Mouse (Mus musculus) limb, embryonic 11.5 days (tissue): ENCODE results near the gene Tmem63b. TPM values are rescaled to one million over a fixed set of nuclear protein-coding genes. Genes with fewer than 3 reads are reported as not detected.
A peak's percentile ranks its signal among the peaks of the same experiment; 100 is the strongest.
"Not testable (repeated sequence)": the region's sequence is repeated elsewhere in the genome, so short reads cannot be mapped to it uniquely, and the experiment has no call there.

Experiments used
- ATAC-seq: fragments of 200-750 bp; cut with Nextera tagmentation; 2 replicates; pipeline ENCODE4 v1.8.0; 2017; ENCODE audit warnings: low read depth; ENCODE audit not compliant: insufficient number of reproducible peaks, low FRiP score, low TSS enrichment
- DNase-seq: peaks from one replicate; pipeline ENCODE4 v3.0.0-alpha.2; 2015; ENCODE audit warnings: low spot score
- H3K27ac ChIP-seq: fragments of 300-500 bp; sonication (generic); replicated peaks from 2 replicates; pipeline ENCODE4 v1.5.1; 2014; ENCODE audit warnings: low read depth, mild to moderate bottlenecking, low read length
- H3K27me3 ChIP-seq: fragments of 300-500 bp; sonication (generic); 2 replicates; pipeline ENCODE4 v1.6.1; 2014; ENCODE audit warnings: mild to moderate bottlenecking, low read length, mixed read lengths; ENCODE audit not compliant: control insufficient read depth, insufficient read depth
- H3K36me3 ChIP-seq: fragments of 300-500 bp; sonication (generic); 2 replicates; pipeline ENCODE4 v1.6.1; 2014; ENCODE audit warnings: mild to moderate bottlenecking, low read length, moderate library complexity, mixed read lengths; ENCODE audit not compliant: control insufficient read depth, insufficient read depth
- H3K4me1 ChIP-seq: fragments of 300-500 bp; sonication (generic); 2 replicates; pipeline ENCODE4 v1.6.1; 2014; ENCODE audit warnings: low read length, mixed read lengths; ENCODE audit not compliant: control insufficient read depth, insufficient read depth
- H3K4me2 ChIP-seq: fragments of 300-500 bp; sonication (generic); 2 replicates; pipeline ENCODE4 v1.6.1; 2014; ENCODE audit warnings: low read depth, mild to moderate bottlenecking, moderate library complexity; ENCODE audit not compliant: severe bottlenecking
- H3K4me3 ChIP-seq: fragments of 300-500 bp; sonication (generic); 2 replicates; pipeline ENCODE4 v1.5.1; 2014; ENCODE audit warnings: low read depth, low read length
- H3K9ac ChIP-seq: fragments of 300-500 bp; sonication (generic); 2 replicates; pipeline ENCODE4 v1.6.1; 2014; ENCODE audit warnings: mild to moderate bottlenecking, low read length
- H3K9me3 ChIP-seq: fragments of 300-500 bp; sonication (generic); 2 replicates; pipeline ENCODE4 v1.6.1; 2016; ENCODE audit warnings: low read length; ENCODE audit not compliant: control insufficient read depth
- WGBS: fragments of 180-500 bp; shearing (Covaris S2); extraction: QIAGEN DNeasy Blood & Tissue Kit; methylation state at CpG from one replicate; pipeline ENCODE4 v1.1.7; 2014; 5-methylcytosine and 5-hydroxymethylcytosine counted together
- polyA plus RNA-seq: library from polyadenylated mRNA; unstranded; fragments of >200 nt; fragmentation: Nextera tagmentation; extraction: Ambion mirVana; gene quantifications from 2 replicates; pipeline ENCODE4 v1.2.1, GENCODE M21; 2014

Tmem63b gene
- polyA plus RNA-seq, 1 experiment from 2014 or later: 23.3 TPM

DNA sequence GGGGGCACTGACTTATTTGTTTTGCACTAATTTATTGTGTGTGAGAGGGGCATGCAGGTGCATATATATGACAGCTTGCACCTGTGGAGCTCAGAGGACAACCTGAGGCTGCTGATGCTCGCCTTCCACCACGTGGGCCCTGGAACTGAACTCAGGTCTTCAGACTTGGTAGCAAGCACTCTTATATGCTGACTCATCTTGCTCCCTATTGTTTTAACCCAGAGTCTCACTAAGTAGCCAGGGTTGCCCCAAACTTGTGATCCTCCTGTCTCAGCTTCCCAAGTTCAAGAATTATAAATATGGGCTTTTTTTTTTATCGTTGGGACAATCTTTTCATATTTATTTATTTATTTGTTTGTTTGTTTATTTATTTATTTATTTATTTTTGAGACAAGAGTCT lies 55.7 kb downstream of the Tmem63b start:
- Histone ChIP-seq H3K27me3 (no peaks in the 10 kb centered on the region), H3K36me3 (no peaks in the 10 kb centered on the region), H3K9ac (no peak overlapping the region), H3K4me2 (peak overlapping the region; percentile 64; the same call in 1 of the 2 replicates), H3K4me1 (peaks cover 7% of the 10 kb centered on the region; the same call in 1 of the 2 replicates), H3K27ac (no peak overlapping the region), H3K4me3 (no peak overlapping the region), H3K9me3 (no peaks in the 10 kb centered on the region)
- DNase-seq (no peak), ATAC-seq (no peak)
- 54% methylated on average over 3 of the region's 3 CpGs for WGBS

DNA sequence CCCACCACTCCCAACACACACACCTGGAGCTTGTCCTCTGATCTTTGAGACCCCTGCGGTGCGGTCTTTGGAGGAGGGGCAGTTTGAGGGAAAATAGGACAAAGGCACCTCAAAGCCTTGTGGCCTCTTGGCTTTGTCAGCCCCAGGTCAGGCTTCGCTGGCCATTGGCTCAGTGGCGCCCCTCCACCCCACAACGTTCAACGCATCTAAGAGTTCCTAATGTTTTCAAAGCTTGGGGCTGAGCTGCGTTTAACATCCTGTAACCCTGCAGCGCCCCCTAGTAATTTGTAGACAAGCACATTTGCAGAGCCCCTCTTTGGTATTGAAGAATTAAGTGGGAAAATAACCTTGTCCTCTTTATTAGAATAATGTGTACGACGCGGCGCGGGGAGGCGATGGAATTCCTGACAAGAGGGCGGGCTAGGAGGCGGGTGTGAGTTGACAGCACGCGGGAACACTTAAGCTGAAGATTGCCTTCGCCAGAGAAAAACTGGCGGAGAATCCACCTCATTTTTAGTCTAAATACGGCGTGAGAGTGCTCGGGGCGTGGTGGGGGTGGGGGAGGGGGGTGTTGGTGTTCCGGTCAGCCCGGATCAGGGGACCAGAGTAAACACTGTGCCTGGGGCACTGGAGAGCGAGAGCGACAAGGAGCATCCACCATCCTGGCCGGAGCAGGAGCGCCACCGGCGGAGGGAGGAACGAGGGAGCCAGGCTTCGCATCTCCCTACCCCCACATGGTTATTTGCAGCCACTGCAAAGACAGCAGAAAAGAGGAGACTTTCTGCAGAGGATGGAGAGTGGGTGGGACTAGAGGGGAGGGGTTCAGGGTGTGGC lies 56.6 kb downstream of the Tmem63b start:
- H3K9me3 ChIP-seq: no peaks in the 10 kb centered on the region
- DNase-seq (peak; percentile 72), ATAC-seq (peak; percentile 73; the same call in 1 of the 2 replicates)
- 2% methylated on average over 34 of the region's 34 CpGs for WGBS
- peak overlapping the region; percentile 34 for H3K4me3 ChIP-seq
- no peaks in the 10 kb centered on the region for H3K36me3 ChIP-seq
- peak overlapping the region; percentile 54 for H3K9ac ChIP-seq
- peak overlapping the region; percentile 64 for H3K4me2 ChIP-seq
- H3K27me3 ChIP-seq: no peaks in the 10 kb centered on the region
- H3K4me1 ChIP-seq: peaks cover 7% of the 10 kb centered on the region; the same call in 1 of the 2 replicates
- no peak overlapping the region for H3K27ac ChIP-seq

DNA sequence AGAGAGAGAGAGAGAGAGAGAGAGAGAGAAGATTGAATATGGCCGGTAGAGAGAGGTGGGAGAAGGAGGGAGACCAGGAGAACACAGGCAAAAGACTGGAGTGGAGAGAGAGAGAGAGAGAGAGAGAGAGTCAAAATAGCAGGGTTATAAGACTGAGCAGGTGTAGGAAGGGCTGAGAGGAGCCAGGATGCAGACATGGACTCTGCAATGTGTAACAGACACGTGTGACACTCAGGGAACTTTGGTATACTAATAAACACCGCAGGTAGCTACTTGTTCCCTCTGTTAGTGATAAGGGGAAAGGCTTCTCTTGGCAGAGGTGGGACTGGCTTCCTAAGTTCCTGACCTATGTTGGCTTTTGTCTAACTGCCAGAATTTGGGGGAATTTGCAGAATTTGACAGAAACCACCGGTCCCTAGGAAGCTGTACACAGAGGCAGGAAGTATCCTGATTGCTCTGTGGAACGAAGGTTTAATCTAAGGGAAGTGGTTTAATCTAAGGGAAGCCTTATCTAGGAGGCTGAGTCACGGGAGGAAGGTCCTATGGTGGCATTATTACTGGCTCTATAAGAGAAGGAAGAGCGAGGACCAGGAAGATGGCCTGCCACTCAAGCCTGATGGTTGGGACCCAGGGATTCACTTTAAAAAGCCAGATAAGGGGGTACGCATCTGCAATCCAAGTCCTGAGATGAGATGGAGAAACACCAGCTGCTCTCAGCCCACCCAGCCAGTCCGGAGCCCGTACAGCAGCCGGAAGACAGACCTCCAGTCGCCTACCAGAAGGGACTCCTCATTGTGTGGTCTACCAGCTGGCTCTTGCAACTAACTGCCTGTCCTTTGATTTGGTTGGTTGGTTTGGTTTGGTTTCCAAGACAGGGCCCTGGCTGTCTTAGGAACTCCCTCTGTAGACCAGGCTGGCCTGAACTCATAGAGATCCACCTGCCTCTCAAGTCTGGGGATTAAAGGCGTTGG lies 57.5 kb downstream of the Tmem63b start:
- H3K36me3 ChIP-seq: no peaks in the 10 kb centered on the region
- WGBS: 76% methylated on average over 13 of the region's 13 CpGs
- ATAC-seq (0 out of 2 replicates have a peak, but pooled peaks have one; percentile 22), DNase-seq (no peak)
- H3K9ac ChIP-seq: no peak overlapping the region
- H3K9me3 ChIP-seq: no peaks in the 10 kb centered on the region
- H3K4me1 ChIP-seq: peaks cover 7% of the 10 kb centered on the region; the same call in 1 of the 2 replicates
- peak overlapping the region; percentile 64; the same call in 1 of the 2 replicates for H3K4me2 ChIP-seq
- no peaks in the 10 kb centered on the region for H3K27me3 ChIP-seq
- no peak overlapping the region for H3K4me3 ChIP-seq
- no peak overlapping the region for H3K27ac ChIP-seq

DNA sequence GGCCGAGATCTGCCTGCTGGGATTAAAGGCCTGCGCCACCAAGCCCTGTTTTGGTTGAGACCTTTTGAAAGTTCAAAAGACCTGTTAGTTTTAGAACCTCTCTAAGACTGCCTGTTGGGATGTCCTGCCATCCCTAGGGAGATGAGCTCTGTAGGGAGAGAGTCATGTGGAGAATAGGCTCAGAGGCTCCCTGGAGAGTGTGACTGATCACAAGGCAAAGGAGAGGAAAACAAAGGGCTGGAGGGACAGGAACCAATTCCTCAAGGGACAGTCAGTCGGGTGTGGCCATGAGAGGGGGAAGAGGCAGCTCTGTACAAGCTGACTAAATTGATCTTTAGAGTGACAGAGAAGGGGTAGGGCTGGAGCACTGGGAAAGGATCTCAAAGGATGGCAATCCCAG lies 58.5 kb downstream of the Tmem63b start:
- Histone ChIP-seq H3K4me2 (no peak overlapping the region), H3K9ac (no peak overlapping the region), H3K9me3 (no peaks in the 10 kb centered on the region), H3K4me3 (no peak overlapping the region), H3K36me3 (no peaks in the 10 kb centered on the region), H3K4me1 (peaks cover 7% of the 10 kb centered on the region; the same call in 1 of the 2 replicates), H3K27me3 (no peaks in the 10 kb centered on the region), H3K27ac (no peak overlapping the region)
- WGBS: 31% methylated on average over 3 of the region's 3 CpGs
- no peak for DNase-seq
- no peak for ATAC-seq

DNA sequence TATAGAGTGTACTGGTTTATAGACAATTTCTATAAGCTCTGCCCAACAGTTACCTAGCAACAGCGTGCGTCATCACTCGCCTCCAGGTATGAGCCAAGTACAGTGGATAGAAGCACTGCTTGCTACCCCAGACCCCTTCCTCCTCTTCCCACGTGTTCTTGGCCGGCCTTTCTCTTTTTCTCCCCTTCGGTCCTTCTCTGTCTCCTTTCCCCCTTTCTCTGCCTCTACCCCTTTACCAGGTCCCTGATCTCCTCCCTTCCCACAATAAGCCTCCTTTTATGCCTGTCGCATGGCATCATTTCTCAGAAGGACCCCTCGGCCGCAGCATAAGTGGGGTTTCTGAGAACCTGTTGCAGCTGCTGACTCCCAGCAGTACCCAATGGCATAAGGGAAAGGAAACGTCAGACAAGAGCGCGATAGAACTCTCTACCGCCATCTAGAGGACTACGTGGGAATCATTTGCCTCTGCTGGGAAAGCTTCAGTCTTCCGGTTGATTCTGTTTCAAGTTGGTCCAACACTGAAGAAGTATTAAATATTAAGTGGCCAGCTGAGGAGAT lies 60.0 kb downstream of the Tmem63b start:
- peaks cover 7% of the 10 kb centered on the region; the same call in 1 of the 2 replicates for H3K4me1 ChIP-seq
- DNase-seq: peak; percentile 88
- H3K36me3 ChIP-seq: no peaks in the 10 kb centered on the region
- WGBS: 30% methylated on average over 15 of the region's 15 CpGs
- H3K27ac ChIP-seq: no peak overlapping the region
- no peak overlapping the region for H3K9ac ChIP-seq
- no peak; the same call in 1 of the 2 replicates for ATAC-seq
- no peak overlapping the region for H3K4me2 ChIP-seq
- H3K27me3 ChIP-seq: no peaks in the 10 kb centered on the region
- H3K4me3 ChIP-seq: no peak overlapping the region
- no peaks in the 10 kb centered on the region for H3K9me3 ChIP-seq

DNA sequence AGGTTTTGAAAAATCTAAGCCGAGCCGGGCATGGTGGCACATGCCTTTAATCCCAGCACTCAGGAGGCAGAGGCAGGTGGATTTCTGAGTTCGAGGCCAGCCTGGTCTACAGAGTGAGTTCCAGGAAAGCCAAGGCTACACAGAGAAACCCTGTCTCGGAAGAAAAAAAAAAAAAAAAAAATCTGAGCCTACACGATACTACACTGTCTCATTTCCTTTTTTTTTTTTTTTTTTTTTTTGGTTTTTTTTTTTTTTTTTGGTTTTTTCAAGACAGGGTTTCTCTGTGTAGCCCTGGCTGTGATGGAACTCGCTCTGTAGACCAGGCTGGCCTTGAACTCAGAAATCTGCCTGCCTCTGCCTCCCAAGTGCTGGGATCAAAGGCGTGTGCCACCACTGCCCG lies 63.3 kb downstream of the Tmem63b start:
- not testable (repeated sequence) for H3K4me1 ChIP-seq, H3K4me3 ChIP-seq, DNase-seq, H3K9me3 ChIP-seq, H3K4me2 ChIP-seq, H3K9ac ChIP-seq, ATAC-seq, H3K27me3 ChIP-seq, H3K27ac ChIP-seq, H3K36me3 ChIP-seq
- 91% methylated on average over 8 of the region's 8 CpGs for WGBS

DNA sequence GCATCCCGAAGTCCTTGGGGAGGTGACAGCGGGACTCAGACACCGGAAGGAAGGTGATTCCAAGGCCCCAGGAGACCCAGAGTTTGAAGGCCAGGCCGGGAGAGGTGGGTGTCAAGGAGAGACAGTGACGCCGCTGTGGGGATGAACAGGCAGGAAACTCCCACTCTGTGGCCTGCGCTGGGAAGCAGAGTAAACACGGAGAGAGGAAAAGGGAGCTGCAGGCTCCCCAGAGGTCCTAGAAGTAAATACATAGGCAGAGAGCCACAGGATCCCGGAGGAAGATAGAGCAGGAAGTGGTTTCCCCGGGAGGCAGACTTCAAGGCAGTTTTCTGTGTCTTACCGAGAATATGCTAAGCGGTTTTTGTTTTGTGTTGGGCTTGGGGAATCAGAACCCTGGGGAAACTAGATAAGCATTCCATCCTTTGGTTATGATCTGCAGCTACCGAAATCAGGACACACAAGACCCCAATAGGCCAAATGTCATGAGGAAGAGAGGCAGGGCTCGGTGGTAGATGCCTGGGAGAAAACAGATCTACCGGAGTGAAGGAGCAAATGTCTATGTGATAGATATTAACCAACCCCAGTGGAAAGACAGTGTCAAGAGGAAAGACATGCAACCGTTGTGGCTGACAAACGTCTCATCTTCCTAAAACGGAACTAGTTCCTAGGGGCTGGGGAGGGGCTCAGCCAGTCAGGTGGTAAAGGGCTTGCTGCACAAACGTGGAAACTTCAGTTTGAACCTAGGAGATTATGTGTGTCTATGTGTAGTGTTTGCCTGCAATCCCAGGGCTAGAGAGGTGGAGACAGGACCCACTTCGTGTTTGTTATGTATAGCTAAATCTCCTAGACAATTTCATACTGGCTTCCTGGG lies 67.1 kb downstream of the Tmem63b start:
- no peak overlapping the region for H3K4me3 ChIP-seq
- H3K4me1 ChIP-seq: peaks cover 6% of the 10 kb centered on the region
- WGBS: 25% methylated on average over 20 of the region's 20 CpGs
- DNase-seq (no peak), ATAC-seq (no peak)
- no peaks in the 10 kb centered on the region for H3K27me3 ChIP-seq
- H3K27ac ChIP-seq: peak overlapping the region; percentile 23; the same call in 1 of the 2 replicates
- peak overlapping the region; percentile 39; the same call in 1 of the 2 replicates for H3K9ac ChIP-seq
- no peaks in the 10 kb centered on the region for H3K9me3 ChIP-seq
- peak overlapping the region; percentile 43 for H3K4me2 ChIP-seq
- no peaks in the 10 kb centered on the region for H3K36me3 ChIP-seq
